Mouse (Mus musculus) lung, postnatal 0 days (tissue): Measurements from ENCODE around the gene Man2b1. TPM values are rescaled to one million over a fixed set of nuclear protein-coding genes. Genes with fewer than 3 reads are reported as not detected.
A peak's percentile ranks its signal among the peaks of the same experiment; 100 is the strongest.

Source experiments
- ATAC-seq: fragments of 200-750 bp; cut with Nextera tagmentation; 2 replicates; pipeline ENCODE4 v1.8.0; 2017; ENCODE audit warnings: moderate library complexity
- DNase-seq: peaks from one replicate; pipeline ENCODE4 v3.0.0-alpha.2; 2016; ENCODE audit warnings: low spot score
- H3K27ac ChIP-seq: fragments of 300-500 bp; sonication (generic); 2 replicates; pipeline ENCODE4 v1.5.1; 2014; ENCODE audit warnings: antibody characterized with exemption, mild to moderate bottlenecking, low read length, mixed read lengths
- H3K27me3 ChIP-seq: fragments of 300-500 bp; sonication (generic); replicated peaks from 2 replicates; pipeline ENCODE4 v1.6.1; 2014; ENCODE audit warnings: low read length, mixed read lengths; ENCODE audit not compliant: insufficient read depth
- H3K36me3 ChIP-seq: fragments of 300-500 bp; sonication (generic); 2 replicates; pipeline ENCODE4 v1.6.1; 2014; ENCODE audit warnings: low read length, mixed read lengths; ENCODE audit not compliant: insufficient read depth
- H3K4me1 ChIP-seq: fragments of 300-500 bp; sonication (generic); 2 replicates; pipeline ENCODE4 v1.6.1; 2014; ENCODE audit warnings: antibody characterized with exemption, low read depth, low read length, mixed read lengths; ENCODE audit not compliant: insufficient read depth
- H3K4me2 ChIP-seq: fragments of 300-500 bp; sonication (generic); replicated peaks from 2 replicates; pipeline ENCODE4 v1.6.1; 2014; ENCODE audit warnings: low read depth, mild to moderate bottlenecking, low read length, moderate library complexity, mixed read lengths
- H3K4me3 ChIP-seq: fragments of 300-500 bp; sonication (generic); 2 replicates; pipeline ENCODE4 v1.5.1; 2014; ENCODE audit warnings: low read depth, low read length
- H3K9ac ChIP-seq: fragments of 300-500 bp; sonication (generic); replicated peaks from 2 replicates; pipeline ENCODE4 v1.6.1; 2014; ENCODE audit warnings: low read depth, mild to moderate bottlenecking
- H3K9me3 ChIP-seq: fragments of 300-500 bp; sonication (generic); 2 replicates; pipeline ENCODE4 v1.6.1; 2016; ENCODE audit warnings: low read length, mixed read lengths
- CTCF ChIP-seq: IDR thresholded peaks from 2 replicates; pipeline ENCODE4 v1.5.1; 2016; ENCODE audit warnings: antibody characterized with exemption, mild to moderate bottlenecking
- EP300 ChIP-seq: IDR thresholded peaks from 2 replicates; pipeline ENCODE4 v1.6.1; 2016; ENCODE audit warnings: antibody characterized with exemption, mild to moderate bottlenecking, control low read depth
- WGBS: fragments of 180-500 bp; shearing (Covaris S2); extraction: QIAGEN DNeasy Blood & Tissue Kit; methylation state at CpG from one replicate; pipeline ENCODE4 v1.1.7; 2014; 5-methylcytosine and 5-hydroxymethylcytosine counted together
- polyA plus RNA-seq: library from polyadenylated mRNA; unstranded; fragments of >200 nt; fragmentation: Nextera tagmentation; extraction: Ambion mirVana; gene quantifications from 2 replicates; pipeline ENCODE4 v1.2.1, GENCODE M21; 2015

The Man2b1 gene
- polyA plus RNA-seq, 1 experiment from 2014 or later = 38.4 TPM

DNA sequence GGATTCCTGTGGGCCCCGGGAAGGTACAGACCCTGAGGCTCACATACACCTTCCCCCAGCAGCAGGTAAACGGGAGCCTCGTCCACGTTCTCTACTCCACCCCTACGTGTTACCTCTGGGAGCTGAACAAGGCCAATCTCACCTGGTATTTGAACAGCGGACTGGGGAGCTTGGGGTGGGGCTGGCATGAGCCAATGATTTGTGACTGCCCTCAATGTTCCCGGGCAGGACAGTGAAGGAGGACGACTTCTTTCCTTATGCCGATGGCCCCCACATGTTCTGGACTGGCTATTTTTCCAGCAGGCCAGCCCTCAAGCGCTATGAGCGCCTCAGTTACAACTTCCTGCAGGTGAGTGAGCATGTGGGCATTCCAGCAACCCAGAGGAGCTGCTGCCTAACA is 7.8 kb downstream of the Man2b1 start:
- DNase-seq (no peak), ATAC-seq (no peak)
- no peak overlapping the region for H3K4me2 ChIP-seq
- no peak overlapping the region for H3K9ac ChIP-seq
- no peak overlapping the region for H3K27ac ChIP-seq
- WGBS = 84% methylated on average over 11 of the region's 11 CpGs
- H3K4me3 ChIP-seq = no peak overlapping the region
- peaks cover 10% of the 10 kb centered on the region; the same call in 1 of the 2 replicates for H3K36me3 ChIP-seq
- H3K27me3 ChIP-seq = no peaks in the 10 kb centered on the region
- H3K4me1 ChIP-seq = no peaks in the 10 kb centered on the region
- H3K9me3 ChIP-seq = no peaks in the 10 kb centered on the region
- TF ChIP-seq CTCF (no peak), EP300 (no peak)

DNA sequence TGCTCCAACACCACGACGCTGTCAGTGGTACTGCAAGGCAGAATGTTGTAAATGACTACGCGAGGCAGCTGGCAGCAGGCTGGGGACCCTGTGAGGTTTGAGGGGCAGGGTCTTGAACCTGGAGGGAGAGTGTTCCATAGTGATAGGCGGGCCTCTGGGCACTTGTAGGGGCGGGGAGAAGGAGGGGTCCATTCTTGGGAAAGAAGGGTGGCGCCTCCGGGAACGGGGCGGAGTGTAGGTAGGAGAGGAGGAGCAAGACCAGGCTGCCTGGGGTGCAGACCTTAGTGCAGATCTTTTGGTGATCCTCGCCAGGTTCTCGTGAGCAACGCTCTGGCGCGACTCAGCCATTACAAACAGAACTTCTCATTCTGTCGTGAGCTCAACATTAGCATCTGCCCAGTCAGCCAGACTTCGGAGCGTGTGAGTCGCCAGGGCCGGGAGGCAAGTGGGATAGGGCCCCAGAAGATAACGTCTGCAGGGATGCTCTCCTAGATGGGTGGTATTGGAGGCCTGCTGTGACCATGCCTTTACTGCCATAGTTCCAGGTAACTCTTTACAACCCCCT is 8.5 kb downstream of the Man2b1 start:
- WGBS = 42% methylated on average over 21 of the region's 21 CpGs
- H3K27ac ChIP-seq = no peak overlapping the region
- H3K4me1 ChIP-seq = no peaks in the 10 kb centered on the region
- TF ChIP-seq CTCF (no peak), EP300 (no peak)
- no peak overlapping the region for H3K4me3 ChIP-seq
- H3K36me3 ChIP-seq = peaks cover 17% of the 10 kb centered on the region
- no peaks in the 10 kb centered on the region for H3K27me3 ChIP-seq
- 0 out of 2 replicates have a peak, but pooled peaks have one; percentile 35 for ATAC-seq
- no peaks in the 10 kb centered on the region for H3K9me3 ChIP-seq
- no peak overlapping the region for H3K9ac ChIP-seq
- no peak for DNase-seq
- no peak overlapping the region for H3K4me2 ChIP-seq

GRCm38 (mm10) chr8:85095051-85095450 is 12.0 kb downstream of the Man2b1 start:
- Histone ChIP-seq H3K9me3 (no peaks in the 10 kb centered on the region), H3K4me3 (no peak overlapping the region), H3K27me3 (no peaks in the 10 kb centered on the region), H3K27ac (no peak overlapping the region), H3K4me2 (no peak overlapping the region), H3K4me1 (no peaks in the 10 kb centered on the region), H3K36me3 (peaks cover 22% of the 10 kb centered on the region; the same call in 1 of the 2 replicates), H3K9ac (no peak overlapping the region)
- no peak for TF ChIP-seq CTCF
- no peak for TF ChIP-seq EP300
- no peak for DNase-seq
- 91% methylated on average over 13 of the region's 13 CpGs for WGBS
- ATAC-seq = no peak

DNA sequence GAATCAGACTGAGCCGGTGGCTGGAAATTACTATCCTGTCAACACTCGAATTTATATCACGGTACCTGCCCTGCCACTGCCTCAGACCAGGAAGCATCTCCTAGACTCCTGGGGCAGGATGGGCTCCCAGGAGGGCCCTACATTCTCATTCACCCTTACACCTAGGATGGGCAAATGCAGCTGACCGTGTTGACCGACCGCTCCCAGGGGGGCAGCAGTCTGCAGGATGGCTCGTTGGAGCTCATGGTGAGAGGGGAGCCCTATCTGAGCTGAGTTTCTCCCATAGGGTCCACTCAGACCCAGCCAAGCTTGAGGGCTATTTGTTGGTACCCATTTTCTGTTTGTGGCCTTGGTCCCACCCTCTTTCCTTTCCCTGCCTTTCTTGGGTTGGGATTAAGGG is 12.5 kb downstream of the Man2b1 start:
- Histone ChIP-seq H3K4me1 (no peaks in the 10 kb centered on the region), H3K9ac (no peak overlapping the region), H3K36me3 (peaks cover 22% of the 10 kb centered on the region; the same call in 1 of the 2 replicates), H3K27ac (no peak overlapping the region), H3K4me2 (no peak overlapping the region), H3K27me3 (no peaks in the 10 kb centered on the region), H3K9me3 (no peaks in the 10 kb centered on the region), H3K4me3 (no peak overlapping the region)
- DNase-seq (no peak), ATAC-seq (no peak)
- TF ChIP-seq EP300 (no peak), CTCF (no peak)
- 91% methylated on average over 7 of the region's 7 CpGs for WGBS

GRCm38 (mm10) chr8:85096196-85096595 is 13.1 kb downstream of the Man2b1 start:
- Histone ChIP-seq H3K4me2 (no peak overlapping the region), H3K9me3 (no peaks in the 10 kb centered on the region), H3K9ac (no peak overlapping the region), H3K36me3 (peaks cover 22% of the 10 kb centered on the region; the same call in 1 of the 2 replicates), H3K27ac (no peak overlapping the region), H3K27me3 (no peaks in the 10 kb centered on the region), H3K4me3 (no peak overlapping the region), H3K4me1 (no peaks in the 10 kb centered on the region)
- TF ChIP-seq CTCF (no peak), EP300 (no peak)
- DNase-seq = no peak
- ATAC-seq = no peak
- WGBS = 88% methylated on average over 16 of the region's 16 CpGs

DNA sequence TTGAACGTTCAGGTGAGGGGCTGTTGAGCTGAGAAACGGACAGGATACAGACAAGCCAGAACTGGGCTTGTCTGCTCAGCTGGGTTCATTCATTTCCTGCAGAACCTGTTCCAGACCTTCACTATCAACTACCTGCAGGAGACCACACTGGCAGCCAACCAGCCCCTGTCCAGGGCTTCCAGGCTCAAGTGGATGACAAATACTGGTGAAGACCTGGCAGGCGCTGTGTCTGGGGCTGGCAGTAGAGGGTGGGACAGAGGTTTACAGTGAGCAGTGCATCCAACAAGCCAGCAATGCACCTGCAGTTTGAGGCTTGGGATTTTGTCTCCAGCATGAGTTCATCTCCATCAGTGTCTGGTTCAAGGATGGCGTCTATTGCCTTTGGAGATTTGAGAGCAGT is 13.8 kb downstream of the Man2b1 start:
- Histone ChIP-seq H3K4me2 (no peak overlapping the region), H3K9ac (no peak overlapping the region), H3K27me3 (no peaks in the 10 kb centered on the region), H3K27ac (no peak overlapping the region), H3K4me1 (no peaks in the 10 kb centered on the region), H3K36me3 (peaks cover 22% of the 10 kb centered on the region; the same call in 1 of the 2 replicates), H3K4me3 (no peak overlapping the region), H3K9me3 (no peaks in the 10 kb centered on the region)
- ATAC-seq (no peak), DNase-seq (no peak)
- 68% methylated on average over 4 of the region's 4 CpGs for WGBS
- TF ChIP-seq EP300 (no peak), CTCF (no peak)
